Mouse (Mus musculus) spleen, adult 2 months (tissue): ENCODE data around the gene Rap1gap. TPM values are rescaled to one million over a fixed set of nuclear protein-coding genes. Genes with fewer than 3 reads are reported as not detected.

Source experiments
- DNase-seq, 2 experiments: peaks; one replicate each; pipeline versions ENCODE4 v3.0.0 to v3.0.0-alpha.2; 2012 to 2021; ENCODE audit warnings: low spot score in 2 of 2, low read depth in 1 of 2
- H3K27ac ChIP-seq: fragments of 200-500 bp; 2 replicates; pipeline ENCODE4 v1.5.1; 2012; ENCODE audit warnings: low read length, inconsistent platforms; ENCODE audit not compliant: insufficient read depth
- H3K27me3 ChIP-seq: fragments of 200-500 bp; 2 replicates; pipeline ENCODE4 v1.6.1; 2012; ENCODE audit warnings: mild to moderate bottlenecking, moderate library complexity, low read length, inconsistent platforms; ENCODE audit not compliant: control insufficient read depth, insufficient read depth
- H3K36me3 ChIP-seq: fragments of 200-500 bp; 2 replicates; pipeline ENCODE4 v1.6.1; 2012; ENCODE audit warnings: mild to moderate bottlenecking, low read length, inconsistent platforms; ENCODE audit not compliant: control insufficient read depth, insufficient read depth
- H3K4me1 ChIP-seq: fragments of 200-500 bp; 2 replicates; pipeline ENCODE4 v1.6.1; 2011; ENCODE audit warnings: inconsistent platforms; ENCODE audit not compliant: control insufficient read depth, insufficient read depth, insufficient read length
- H3K4me3 ChIP-seq: fragments of 200-500 bp; 2 replicates; pipeline ENCODE4 v1.5.1; 2011; ENCODE audit warnings: mild to moderate bottlenecking, inconsistent platforms; ENCODE audit not compliant: insufficient read depth, insufficient read length; ENCODE audit errors: extremely low read depth
- CTCF ChIP-seq: fragments of 200-500 bp; IDR thresholded peaks from 2 replicates; pipeline ENCODE4 v1.5.1; 2011; ENCODE audit warnings: mild to moderate bottlenecking, inconsistent platforms; ENCODE audit not compliant: insufficient read depth, insufficient read length, insufficient replicate concordance; ENCODE audit errors: extremely low read depth
- POLR2A ChIP-seq: fragments of 200-500 bp; IDR thresholded peaks from 2 replicates; pipeline ENCODE4 v1.6.1; 2011; ENCODE audit warnings: low read depth, low read length, inconsistent platforms
- WGBS: fragments of 180-500 bp; shearing (Covaris S2); methylation state at CpG from one replicate; pipeline ENCODE4 v1.1.7; 2018; 5-methylcytosine and 5-hydroxymethylcytosine counted together
- polyA plus RNA-seq: library from polyadenylated mRNA; depleted of rRNA; stranded (reverse); fragments of >200 nt; gene quantifications from 2 replicates; pipeline ENCODE4 v1.2.3, GENCODE M21; 2012

The Rap1gap gene
- polyA plus RNA-seq, 1 experiment: 49.3 TPM

GRCm38 (mm10) chr4:137648230-137648629 is 16.3 kb upstream of the Rap1gap start:
- Histone ChIP-seq H3K27me3 (no peaks in the 10 kb centered on the region), H3K36me3 (peaks cover 67% of the 10 kb centered on the region), H3K4me1 (no peaks in the 10 kb centered on the region), H3K27ac (no peak overlapping the region), H3K4me3 (no peak overlapping the region)
- no peak for DNase-seq
- WGBS: 91% methylated on average over 9 of the region's 9 CpGs
- TF ChIP-seq POLR2A (no peak), CTCF (no peak)

DNA sequence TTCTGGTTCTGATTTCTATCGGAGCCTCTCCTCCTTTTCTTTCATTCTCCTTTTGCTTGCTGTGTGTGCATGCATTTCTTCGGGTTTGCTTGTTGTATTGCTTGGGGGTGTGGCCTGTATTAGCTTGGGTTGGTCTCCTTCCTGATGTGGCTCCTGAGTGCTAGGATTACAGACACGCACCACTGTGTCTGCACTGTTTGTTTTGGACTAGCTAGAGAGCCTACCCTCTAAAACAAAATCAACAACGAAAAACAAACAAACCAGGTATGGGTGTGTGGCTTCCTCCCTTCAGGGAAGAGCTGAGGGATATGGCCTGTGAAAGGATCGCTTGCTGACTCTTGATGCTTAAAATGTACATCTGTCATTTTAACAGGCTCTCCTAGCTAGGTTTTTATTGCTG is 13.6 kb upstream of the Rap1gap start:
- DNase-seq: no peak
- Histone ChIP-seq H3K27ac (no peak overlapping the region), H3K4me3 (no peak overlapping the region), H3K36me3 (peaks cover 63% of the 10 kb centered on the region), H3K4me1 (no peaks in the 10 kb centered on the region), H3K27me3 (no peaks in the 10 kb centered on the region)
- no peak for TF ChIP-seq POLR2A
- WGBS: 87% methylated on average over 5 of the region's 5 CpGs

- no peak for DNase-seq
- 94% methylated on average over 5 of the region's 5 CpGs for WGBS
- H3K27ac ChIP-seq: no peak overlapping the region
Measured at GRCm38 (mm10) chr4:137652835-137653346, 11.6 kb upstream of the Rap1gap start.

GRCm38 (mm10) chr4:137655241-137656031 is 9.1 kb upstream of the Rap1gap start:
- TF ChIP-seq POLR2A (no peak), CTCF (no peak)
- Histone ChIP-seq H3K27me3 (no peaks in the 10 kb centered on the region), H3K36me3 (peaks cover 48% of the 10 kb centered on the region), H3K27ac (no peak overlapping the region), H3K4me1 (no peaks in the 10 kb centered on the region), H3K4me3 (no peak overlapping the region)
- no peak for DNase-seq
- 94% methylated on average over 18 of the region's 18 CpGs for WGBS

More at GRCm38 (mm10) chr4:137652835-137653346, 11.6 kb upstream of the Rap1gap start:
- H3K4me3 ChIP-seq: no peak overlapping the region
- no peak for TF ChIP-seq CTCF
- no peak for TF ChIP-seq POLR2A
- H3K36me3 ChIP-seq: peaks cover 68% of the 10 kb centered on the region
- no peaks in the 10 kb centered on the region for H3K4me1 ChIP-seq
- H3K27me3 ChIP-seq: no peaks in the 10 kb centered on the region

GRCm38 (mm10) chr4:137657674-137658073 is 6.9 kb upstream of the Rap1gap start:
- WGBS: 91% methylated on average over 8 of the region's 8 CpGs
- Histone ChIP-seq H3K36me3 (peaks cover 31% of the 10 kb centered on the region), H3K4me1 (no peaks in the 10 kb centered on the region), H3K4me3 (no peak overlapping the region), H3K27me3 (no peaks in the 10 kb centered on the region), H3K27ac (no peak overlapping the region)
- no peak for TF ChIP-seq CTCF
- TF ChIP-seq POLR2A: no peak
- no peak for DNase-seq

DNA sequence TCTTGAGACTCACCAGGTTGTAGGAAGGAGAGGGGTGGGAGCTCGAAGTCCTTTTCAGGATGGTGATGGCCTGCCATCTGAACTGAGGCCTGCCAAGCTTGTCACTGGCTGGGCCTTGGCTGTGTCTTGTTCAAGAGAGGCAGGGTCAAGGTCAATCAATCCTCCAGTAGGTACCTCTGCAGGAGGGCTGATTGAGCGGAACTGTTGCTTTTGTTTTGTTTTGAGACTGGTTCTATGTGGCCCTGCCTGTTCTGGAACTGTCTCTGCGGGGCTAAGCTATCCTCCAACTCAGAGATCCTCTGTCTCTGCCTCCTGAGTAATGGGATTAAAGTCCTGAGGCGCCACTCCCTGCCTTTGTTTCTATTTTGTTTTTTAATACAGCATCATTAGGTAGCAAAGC is 5.0 kb upstream of the Rap1gap start:
- DNase-seq: no peak
- Histone ChIP-seq H3K27me3 (peaks cover 6% of the 10 kb centered on the region), H3K36me3 (peaks cover 21% of the 10 kb centered on the region), H3K4me1 (peaks cover 3% of the 10 kb centered on the region; the same call in 1 of the 2 replicates), H3K27ac (no peak overlapping the region), H3K4me3 (no peak overlapping the region)
- TF ChIP-seq CTCF (no peak), POLR2A (no peak)
- WGBS: 94% methylated on average over 4 of the region's 4 CpGs

- no peak overlapping the region for H3K27ac ChIP-seq
- H3K4me1 ChIP-seq: peaks cover 4% of the 10 kb centered on the region; the same call in 1 of the 2 replicates
- H3K36me3 ChIP-seq: peaks cover 15% of the 10 kb centered on the region
- H3K27me3 ChIP-seq: peaks cover 9% of the 10 kb centered on the region
- TF ChIP-seq CTCF: no peak
- no peak for TF ChIP-seq POLR2A
- no peak for DNase-seq
- H3K4me3 ChIP-seq: no peak overlapping the region
- WGBS: 69% methylated on average over 10 of the region's 10 CpGs
Measured at GRCm38 (mm10) chr4:137660364-137661077, 4.0 kb upstream of the Rap1gap start.
